Mouse (Mus musculus) G1E (cell line): Measurements from ENCODE around the gene Gm21738.
"Not testable (repeated sequence)": the region's sequence is repeated elsewhere in the genome, so short reads cannot be mapped to it uniquely, and the experiment has no call there.

ENCODE experiments used
- CTCF ChIP-seq: IDR thresholded peaks from 2 replicates; pipeline ENCODE4 v1.5.1; 2012; ENCODE audit warnings: low read depth, low read length, inconsistent platforms, mixed read lengths
- GATA1 ChIP-seq: IDR thresholded peaks from 2 replicates; pipeline ENCODE4 v1.6.1; 2012; ENCODE audit warnings: borderline replicate concordance, low read length, inconsistent platforms, mixed read lengths
- TAL1 ChIP-seq: conservative IDR thresholded peaks from 2 replicates; pipeline ENCODE4 v1.6.1; 2012; ENCODE audit warnings: low read depth, low read length, inconsistent platforms, mixed read lengths

DNA sequence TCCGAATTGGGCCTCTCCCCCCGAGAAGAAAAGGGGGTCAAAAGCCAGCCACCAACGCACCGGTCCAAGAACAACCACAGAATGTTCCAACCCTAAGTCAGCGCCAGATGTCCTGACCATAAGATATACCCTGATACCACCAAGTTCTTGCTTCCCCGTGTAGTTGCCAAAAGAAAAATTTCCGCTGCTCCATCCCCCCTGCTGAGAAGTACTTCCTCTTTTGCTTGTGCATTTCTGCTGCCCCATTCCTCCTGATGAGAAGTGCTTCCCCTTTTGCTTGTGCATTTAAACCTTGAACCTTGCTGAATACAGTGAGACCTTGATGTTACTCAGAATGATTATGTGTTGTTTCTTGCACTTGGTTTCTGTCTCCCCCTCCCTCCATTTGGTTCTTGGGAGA lies 35.0 kb downstream of the Gm21738 start:
- not testable (repeated sequence) for TF ChIP-seq CTCF, TAL1, GATA1
